Mouse (Mus musculus) R1 (cell line): ENCODE measurements around the gene Mxd1.

Experiments used
- DNase-seq: peaks from one replicate; pipeline ENCODE4 v3.0.0-alpha.2; 2018; ENCODE audit warnings: low read depth, low spot score

The Mxd1 gene

GRCm38 (mm10) chr6:86599951-86600414 lies 69.0 kb downstream of the Mxd1 start:
- no peak for DNase-seq

- DNase-seq, result peak; percentile 77
These were observed 69.8 kb downstream of the Mxd1 start for GRCm38 (mm10) chr6:86599197-86599596.

GRCm38 (mm10) chr6:86598742-86599193 lies 70.2 kb downstream of the Mxd1 start:
- no peak for DNase-seq
